Mouse (Mus musculus) lung, embryonic 14.5 days (tissue): ENCODE measurements around the gene Crx. TPM values are rescaled to one million over a fixed set of nuclear protein-coding genes. Genes with fewer than 3 reads are reported as not detected.

ENCODE experiments used
- ATAC-seq: fragments of 200-750 bp; cut with Nextera tagmentation; 2 replicates; pipeline ENCODE4 v1.8.0; 2017; ENCODE audit warnings: mild to moderate bottlenecking, moderate TSS enrichment, moderate library complexity; ENCODE audit not compliant: insufficient read depth
- DNase-seq: peaks from one replicate; pipeline ENCODE4 v3.0.0-alpha.2; 2015
- H3K27ac ChIP-seq: fragments of 300-500 bp; sonication (generic); 2 replicates; pipeline ENCODE4 v1.5.1; 2014; ENCODE audit warnings: low read depth, mild to moderate bottlenecking, moderate library complexity
- H3K27me3 ChIP-seq: fragments of 300-500 bp; sonication (generic); 2 replicates; pipeline ENCODE4 v1.6.1; 2014; ENCODE audit warnings: low read length, control low read depth; ENCODE audit not compliant: insufficient read depth
- H3K36me3 ChIP-seq: fragments of 300-500 bp; sonication (generic); 2 replicates; pipeline ENCODE4 v1.6.1; 2014; ENCODE audit warnings: control low read depth; ENCODE audit not compliant: insufficient read depth
- H3K4me1 ChIP-seq: fragments of 300-500 bp; sonication (generic); 2 replicates; pipeline ENCODE4 v1.6.1; 2014; ENCODE audit warnings: antibody characterized with exemption, control low read depth; ENCODE audit not compliant: insufficient read depth
- H3K4me2 ChIP-seq: fragments of 300-500 bp; sonication (generic); 2 replicates; pipeline ENCODE4 v1.6.1; 2014; ENCODE audit warnings: mild to moderate bottlenecking
- H3K4me3 ChIP-seq: fragments of 300-500 bp; sonication (generic); 2 replicates; pipeline ENCODE4 v1.5.1; 2014; ENCODE audit warnings: low read depth, low read length
- H3K9ac ChIP-seq: fragments of 300-500 bp; sonication (generic); 2 replicates; pipeline ENCODE4 v1.6.1; 2014
- H3K9me3 ChIP-seq: fragments of 300-500 bp; sonication (generic); 2 replicates; pipeline ENCODE4 v1.6.1; 2016; ENCODE audit warnings: low read depth, low read length, control low read depth
- CTCF ChIP-seq: IDR thresholded peaks from 2 replicates; pipeline ENCODE4 v1.5.1; 2016; ENCODE audit warnings: antibody characterized with exemption, low read depth
- WGBS: fragments of 180-500 bp; shearing (Covaris S2); extraction: QIAGEN DNeasy Blood & Tissue Kit; methylation state at CpG from one replicate; pipeline ENCODE4 v1.1.7; 2014; 5-methylcytosine and 5-hydroxymethylcytosine counted together
- polyA plus RNA-seq: library from polyadenylated mRNA; unstranded; fragments of >200 nt; fragmentation: Nextera tagmentation; extraction: Ambion mirVana; gene quantifications from 2 replicates; pipeline ENCODE4 v1.2.1, GENCODE M21; 2014

The Crx gene
- polyA plus RNA-seq, result not detected in 2 replicates

DNA sequence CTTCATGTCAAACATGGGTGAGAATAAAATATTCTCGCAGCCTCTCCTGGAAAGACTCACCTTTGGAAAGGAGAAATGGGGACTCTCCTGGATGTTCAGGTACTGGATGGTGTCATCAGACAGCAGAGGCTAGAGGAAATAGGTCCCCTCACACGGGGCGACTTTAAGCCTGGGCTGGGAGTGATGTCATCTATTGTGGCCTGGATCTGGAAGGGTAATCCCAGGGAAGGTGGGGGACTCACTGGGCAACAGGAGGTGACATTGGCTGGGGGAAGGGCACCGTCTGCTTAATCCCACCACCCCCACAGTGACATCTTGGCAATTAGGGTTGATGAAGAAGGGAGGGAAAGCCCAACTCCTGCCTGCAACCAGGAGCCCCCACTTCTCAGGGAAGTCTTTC lies at the start of gene Crx:
TSS of gene Crx (minus strand) at position 213 of the 400 bp plus-strand sequence.
- H3K4me3 ChIP-seq, result no peak within 1 kb of the TSS
- no peaks in the 10 kb centered on the region for H3K27me3 ChIP-seq
- H3K36me3 ChIP-seq, result no peaks in the 10 kb centered on the region
- H3K4me1 ChIP-seq, result no peaks in the 10 kb centered on the region
- H3K27ac ChIP-seq, result no peak within 1 kb of the TSS
- no peak within 1 kb of the TSS for H3K9ac ChIP-seq
- 34% methylated on average over 4 of the region's 4 CpGs for WGBS
- no peak for DNase-seq
- no peak for TF ChIP-seq CTCF
- ATAC-seq, result no peak
- no peak within 1 kb of the TSS for H3K4me2 ChIP-seq
- no peaks in the 10 kb centered on the region for H3K9me3 ChIP-seq

DNA sequence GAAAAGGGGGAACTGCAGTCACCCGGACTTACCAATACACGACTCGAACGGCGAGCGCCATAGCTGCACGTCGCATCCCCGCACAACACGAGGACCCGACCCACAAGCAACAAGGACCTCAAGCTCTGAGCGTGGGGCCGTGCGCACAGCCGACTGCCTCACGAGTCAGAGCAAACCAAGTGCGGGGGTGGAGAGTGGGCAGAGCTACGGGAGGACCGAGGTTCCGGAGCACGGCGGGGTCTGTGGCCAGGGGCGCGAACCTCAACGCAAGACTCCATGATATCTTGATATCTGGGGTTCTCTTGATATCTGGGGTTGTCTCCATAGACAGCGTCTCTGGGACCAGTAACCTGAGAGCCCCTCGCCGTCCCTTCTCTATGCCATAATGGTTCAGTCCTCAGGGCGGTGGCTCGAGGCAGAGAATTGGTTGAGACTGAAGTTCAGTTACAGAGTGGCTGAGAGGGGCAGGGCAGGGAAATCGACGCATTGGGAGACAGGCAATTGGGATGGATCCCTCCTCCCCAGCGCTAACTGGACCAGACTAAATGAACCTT lies 42.5 kb upstream of the Crx start, which contains the start of gene Selenow:
TSS of gene Selenow (minus strand) at position 183 of the 554 bp plus-strand sequence.
- WGBS, result under 1% methylated on average over 33 of the region's 33 CpGs
- H3K9me3 ChIP-seq, result no peaks in the 10 kb centered on the region
- peak within 1 kb of the TSS; percentile 84 for H3K27ac ChIP-seq
- peak; percentile 96 for ATAC-seq
- peaks cover 23% of the 10 kb centered on the region for H3K36me3 ChIP-seq
- peaks cover 8% of the 10 kb centered on the region; the same call in 1 of the 2 replicates for H3K4me1 ChIP-seq
- no peak for TF ChIP-seq CTCF
- peak within 1 kb of the TSS; percentile 80 for H3K4me3 ChIP-seq
- DNase-seq, result peak; percentile 95
- H3K27me3 ChIP-seq, result no peaks in the 10 kb centered on the region
- H3K4me2 ChIP-seq, result peak within 1 kb of the TSS; percentile 82
- peak within 1 kb of the TSS; percentile 83 for H3K9ac ChIP-seq

GRCm38 (mm10) chr7:15921796-15922195 lies 42.0 kb upstream of the Crx start:
- TF ChIP-seq CTCF, result no peak
- Histone ChIP-seq H3K36me3 (peaks cover 28% of the 10 kb centered on the region), H3K27ac (peak overlapping the region; percentile 84), H3K27me3 (no peaks in the 10 kb centered on the region), H3K4me1 (peaks cover 8% of the 10 kb centered on the region; the same call in 1 of the 2 replicates), H3K4me2 (peak overlapping the region; percentile 82), H3K9me3 (no peaks in the 10 kb centered on the region), H3K9ac (peak overlapping the region; percentile 83), H3K4me3 (peak overlapping the region; percentile 80)
- WGBS, result 0% methylated on average over 10 of the region's 10 CpGs
- DNase-seq (peak; percentile 74), ATAC-seq (peak; percentile 57)

DNA sequence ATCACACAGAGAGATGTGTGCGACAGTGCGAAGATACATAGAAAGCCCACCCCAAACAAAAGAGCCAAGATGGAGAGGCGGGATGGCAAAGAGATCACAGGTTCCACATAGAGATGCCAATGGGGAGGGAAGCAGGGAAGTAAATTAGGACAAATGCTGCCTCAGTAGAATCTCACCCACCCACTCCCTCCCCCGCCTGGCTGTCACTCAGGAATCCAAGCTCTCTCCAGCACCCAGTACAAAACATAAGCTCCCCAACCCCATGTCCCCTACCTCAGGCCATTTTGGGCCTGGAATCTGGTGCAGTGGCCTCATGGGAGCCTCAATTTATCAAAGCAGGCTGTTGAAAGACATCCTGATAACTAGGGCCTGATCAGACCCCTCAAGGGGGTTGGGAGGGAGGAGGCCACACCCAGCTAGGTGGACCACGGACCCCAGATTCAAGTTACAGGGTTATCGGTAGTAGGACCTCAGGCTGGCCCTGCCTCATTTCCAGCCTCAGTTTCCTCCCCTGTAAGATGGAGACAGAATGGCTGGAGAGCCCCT lies 41.0 kb upstream of the Crx start:
- Histone ChIP-seq H3K4me2 (peak overlapping the region; percentile 82), H3K27me3 (no peaks in the 10 kb centered on the region), H3K36me3 (peaks cover 30% of the 10 kb centered on the region), H3K9ac (peak overlapping the region; percentile 83), H3K4me3 (peak overlapping the region; percentile 80), H3K4me1 (peaks cover 8% of the 10 kb centered on the region; the same call in 1 of the 2 replicates), H3K9me3 (no peaks in the 10 kb centered on the region), H3K27ac (no peak overlapping the region)
- ATAC-seq (no peak), DNase-seq (no peak)
- no peak for TF ChIP-seq CTCF
- 83% methylated on average over 6 of the region's 6 CpGs for WGBS

DNA sequence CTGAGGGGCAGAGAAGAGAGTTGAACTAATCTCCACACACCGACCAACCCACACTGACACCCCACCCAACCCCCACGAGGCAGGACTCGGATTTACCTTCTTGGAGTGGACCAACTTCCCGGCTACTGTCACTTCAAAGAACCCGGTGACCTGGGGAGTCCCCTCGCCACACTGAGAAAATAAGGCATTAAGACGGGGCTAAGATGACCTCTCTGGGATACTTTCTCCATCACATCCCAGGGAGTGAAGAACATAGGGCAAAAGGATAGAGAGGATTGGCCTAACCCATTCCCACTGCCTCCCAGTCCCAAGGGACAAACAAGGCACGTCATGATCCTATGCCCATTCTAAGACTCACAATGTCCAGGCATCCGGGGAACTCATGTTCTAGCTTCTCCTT lies 40.2 kb upstream of the Crx start:
- H3K4me2 ChIP-seq, result peak overlapping the region; percentile 82
- 93% methylated on average over 9 of the region's 9 CpGs for WGBS
- peak overlapping the region; percentile 80; the same call in 1 of the 2 replicates for H3K4me3 ChIP-seq

DNA sequence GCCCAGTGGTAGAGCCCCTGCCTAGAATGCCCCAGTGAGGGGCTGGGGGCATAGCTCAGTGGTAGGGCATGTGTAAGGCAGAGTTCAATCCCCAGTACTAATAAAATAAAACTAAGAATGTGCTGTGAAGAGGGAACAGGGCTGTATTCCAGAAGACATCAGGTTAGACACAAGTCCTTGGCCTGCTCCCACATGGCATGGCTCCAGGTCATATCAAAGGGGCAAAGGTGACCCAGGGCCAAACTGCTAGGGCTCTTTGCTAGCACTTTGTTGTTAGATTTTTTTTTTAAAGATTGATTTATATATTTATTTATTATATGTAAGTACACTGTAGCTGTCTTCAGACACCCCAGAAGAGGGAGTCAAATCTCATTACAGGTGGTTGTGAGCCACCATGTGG lies 38.6 kb upstream of the Crx start:
- Histone ChIP-seq H3K9me3 (no peaks in the 10 kb centered on the region), H3K27me3 (no peaks in the 10 kb centered on the region), H3K27ac (no peak overlapping the region), H3K4me1 (peaks cover 8% of the 10 kb centered on the region; the same call in 1 of the 2 replicates), H3K9ac (no peak overlapping the region), H3K4me2 (no peak overlapping the region), H3K36me3 (peaks cover 30% of the 10 kb centered on the region), H3K4me3 (no peak overlapping the region)
- DNase-seq, result no peak
- no peak for TF ChIP-seq CTCF
- no peak for ATAC-seq

More for the DNA sequence above, 40.2 kb upstream of the Crx start:
- Histone ChIP-seq H3K27ac (no peak overlapping the region), H3K36me3 (peaks cover 30% of the 10 kb centered on the region), H3K27me3 (no peaks in the 10 kb centered on the region), H3K9ac (no peak overlapping the region), H3K9me3 (no peaks in the 10 kb centered on the region), H3K4me1 (peaks cover 8% of the 10 kb centered on the region; the same call in 1 of the 2 replicates)
- TF ChIP-seq CTCF, result no peak
- DNase-seq (no peak), ATAC-seq (no peak)

GRCm38 (mm10) chr7:15916996-15917395 lies 37.2 kb upstream of the Crx start:
- TF ChIP-seq CTCF, result no peak
- DNase-seq (no peak), ATAC-seq (no peak)
- Histone ChIP-seq H3K4me3 (no peak overlapping the region), H3K9ac (no peak overlapping the region), H3K27ac (no peak overlapping the region), H3K27me3 (no peaks in the 10 kb centered on the region), H3K4me2 (no peak overlapping the region), H3K9me3 (no peaks in the 10 kb centered on the region), H3K36me3 (peaks cover 30% of the 10 kb centered on the region), H3K4me1 (peaks cover 8% of the 10 kb centered on the region; the same call in 1 of the 2 replicates)
- 77% methylated on average over 4 of the region's 4 CpGs for WGBS
